Mouse (Mus musculus) embryo, embryonic 11 days (tissue): ENCODE results near the gene Tfip11.
"Not testable (repeated sequence)": the region's sequence is repeated elsewhere in the genome, so short reads cannot be mapped to it uniquely, and the experiment has no call there.

Source experiments
- DNase-seq: peaks from one replicate; pipeline ENCODE4 v3.0.0-alpha.2; 2015

Tfip11 gene

DNA sequence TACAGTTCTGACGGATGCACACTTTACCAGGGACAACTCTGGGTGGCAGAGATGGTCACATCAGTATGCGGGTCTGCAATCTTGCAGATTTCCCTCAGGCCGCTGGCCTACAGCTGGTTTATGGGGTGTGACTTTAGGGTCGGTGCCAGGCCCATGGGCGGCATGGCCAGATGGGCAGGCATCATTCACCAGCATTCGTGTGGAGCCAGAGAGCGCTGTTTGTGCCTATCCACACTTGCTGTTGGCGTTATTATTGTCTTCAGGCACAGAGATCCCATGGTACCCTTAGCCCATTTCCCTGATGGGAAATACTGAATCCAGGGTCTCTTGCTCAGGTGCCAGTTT, 35.6 kb upstream of the Tfip11 start:
- DNase-seq: no peak

DNA sequence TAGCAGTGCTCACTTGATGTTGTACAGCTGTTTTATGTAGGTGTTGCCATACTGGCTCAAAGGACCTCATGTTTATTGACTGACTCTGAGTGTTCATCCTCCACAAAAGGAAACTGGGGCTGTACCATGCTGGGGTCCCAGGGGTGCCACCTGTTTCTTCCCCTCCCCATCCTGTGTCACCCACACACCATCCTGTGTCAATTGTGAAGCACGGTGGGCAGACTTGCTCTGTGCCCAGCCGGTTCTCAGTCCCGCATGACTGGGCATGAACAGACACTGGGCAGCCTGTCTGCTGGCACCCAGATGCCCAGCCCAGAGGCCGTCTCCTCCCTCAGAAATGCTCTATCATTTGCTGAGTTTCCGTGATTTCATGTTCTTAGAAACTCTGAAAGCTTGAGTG, 34.3 kb upstream of the Tfip11 start:
- DNase-seq: no peak

DNA sequence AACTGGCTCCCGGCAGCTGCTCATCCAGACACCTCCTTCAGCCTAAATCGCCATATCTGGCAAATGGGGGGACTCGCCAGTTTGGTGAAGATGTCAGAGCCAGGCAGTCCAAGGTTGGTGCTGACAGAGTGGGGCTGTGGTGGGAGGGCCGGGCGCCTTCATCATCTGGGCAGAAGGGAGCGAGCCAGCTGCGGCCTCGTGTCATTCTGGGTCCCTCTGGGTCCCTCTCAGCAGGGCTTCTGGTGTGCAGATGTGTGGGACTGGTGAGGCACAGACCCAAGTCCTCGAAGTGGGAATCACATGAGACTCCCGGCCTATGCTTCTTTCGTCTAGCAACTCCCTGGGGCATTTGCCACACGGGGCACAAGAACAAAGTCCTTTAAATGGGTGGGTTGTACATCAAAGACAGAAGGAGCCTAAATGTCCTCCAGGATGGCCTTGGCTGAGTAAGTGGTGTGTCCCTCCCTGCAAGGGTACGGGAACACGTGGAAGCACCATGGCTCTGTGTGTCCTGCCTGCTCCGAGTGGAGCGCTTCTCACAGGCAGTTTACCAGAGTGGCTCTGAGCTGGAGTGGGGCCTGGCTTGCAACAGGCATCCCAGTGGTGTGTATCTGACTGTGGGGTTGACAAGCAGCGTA, 33.7 kb upstream of the Tfip11 start:
- DNase-seq: no peak

DNA sequence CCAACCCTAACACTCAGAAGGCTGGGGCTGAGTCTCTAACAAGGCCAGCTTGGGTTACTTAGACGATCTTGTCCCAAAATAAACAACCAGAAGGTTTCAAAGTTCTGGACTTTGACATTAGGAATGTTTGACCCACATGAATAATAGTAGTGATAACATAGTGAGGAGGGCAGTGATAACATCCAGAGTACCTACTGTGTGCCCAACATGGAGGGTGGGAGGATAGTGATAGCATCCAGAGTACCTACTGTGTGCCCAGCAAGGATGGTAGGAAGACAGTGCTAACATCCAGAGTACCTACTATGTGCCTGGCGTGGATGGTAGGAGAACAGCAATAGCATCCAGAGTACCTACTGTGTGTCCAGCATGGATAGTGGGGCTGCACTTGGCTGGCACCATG, 32.4 kb upstream of the Tfip11 start:
- DNase-seq: no peak

DNA sequence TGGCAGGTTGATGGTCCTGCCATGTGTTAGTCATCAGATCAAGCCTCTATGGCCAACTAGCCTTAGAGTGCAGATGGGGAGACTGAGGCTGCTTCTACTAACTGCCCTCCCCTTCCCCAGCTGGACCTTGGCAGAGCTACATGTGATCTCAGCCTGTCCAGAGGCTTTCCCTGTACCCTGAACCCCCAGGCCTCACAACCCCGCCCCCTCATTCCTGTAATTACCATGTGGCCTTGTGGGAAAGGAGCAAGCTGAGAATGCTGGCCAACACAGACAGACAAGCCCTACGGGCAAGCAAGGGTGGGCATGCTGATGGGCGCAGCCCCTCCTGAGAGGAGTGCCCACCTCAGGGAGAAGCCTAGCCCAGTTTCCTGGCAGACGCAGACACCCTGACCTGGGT, 31.5 kb upstream of the Tfip11 start:
- no peak for DNase-seq

DNA sequence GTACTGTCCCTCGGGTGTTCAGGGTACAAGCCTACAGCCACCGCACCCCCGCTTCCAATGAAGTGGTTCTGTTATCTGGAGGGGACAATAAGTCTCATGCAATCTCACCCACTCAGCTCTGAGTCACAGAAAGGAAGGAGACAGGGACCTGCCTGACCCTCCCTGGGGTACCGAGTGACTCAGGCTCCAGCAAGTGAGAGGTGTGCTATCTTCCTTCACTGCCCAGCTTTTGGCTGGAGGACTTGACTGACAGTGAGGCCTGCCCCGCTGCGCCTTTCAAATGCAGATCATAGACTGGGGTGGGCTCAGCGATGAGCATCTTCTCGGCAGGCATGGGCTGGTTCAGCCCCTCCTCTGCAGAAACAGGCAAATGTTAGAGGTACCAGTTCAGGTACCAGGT, 31.0 kb upstream of the Tfip11 start:
- DNase-seq: no peak

DNA sequence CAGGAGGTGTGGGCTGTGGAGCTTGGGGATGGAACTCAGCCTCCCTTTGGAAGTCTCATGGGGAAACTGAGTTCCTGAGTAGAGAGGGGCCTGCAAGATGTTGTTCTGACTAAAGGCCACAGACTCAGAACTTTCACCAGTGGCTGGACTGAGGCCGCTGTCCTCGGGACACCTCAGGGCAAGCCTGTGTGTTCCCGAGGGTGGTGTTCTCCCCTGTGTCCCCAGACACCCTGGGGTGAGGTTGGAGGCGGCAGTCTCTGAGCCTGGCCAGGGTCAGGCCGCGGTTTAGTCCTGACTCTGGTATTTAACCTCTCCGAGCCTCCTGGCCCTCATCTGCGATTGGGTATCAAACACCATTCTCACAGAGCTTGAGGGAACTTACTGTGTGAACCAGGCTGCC, 30.6 kb upstream of the Tfip11 start:
- DNase-seq: no peak

DNA sequence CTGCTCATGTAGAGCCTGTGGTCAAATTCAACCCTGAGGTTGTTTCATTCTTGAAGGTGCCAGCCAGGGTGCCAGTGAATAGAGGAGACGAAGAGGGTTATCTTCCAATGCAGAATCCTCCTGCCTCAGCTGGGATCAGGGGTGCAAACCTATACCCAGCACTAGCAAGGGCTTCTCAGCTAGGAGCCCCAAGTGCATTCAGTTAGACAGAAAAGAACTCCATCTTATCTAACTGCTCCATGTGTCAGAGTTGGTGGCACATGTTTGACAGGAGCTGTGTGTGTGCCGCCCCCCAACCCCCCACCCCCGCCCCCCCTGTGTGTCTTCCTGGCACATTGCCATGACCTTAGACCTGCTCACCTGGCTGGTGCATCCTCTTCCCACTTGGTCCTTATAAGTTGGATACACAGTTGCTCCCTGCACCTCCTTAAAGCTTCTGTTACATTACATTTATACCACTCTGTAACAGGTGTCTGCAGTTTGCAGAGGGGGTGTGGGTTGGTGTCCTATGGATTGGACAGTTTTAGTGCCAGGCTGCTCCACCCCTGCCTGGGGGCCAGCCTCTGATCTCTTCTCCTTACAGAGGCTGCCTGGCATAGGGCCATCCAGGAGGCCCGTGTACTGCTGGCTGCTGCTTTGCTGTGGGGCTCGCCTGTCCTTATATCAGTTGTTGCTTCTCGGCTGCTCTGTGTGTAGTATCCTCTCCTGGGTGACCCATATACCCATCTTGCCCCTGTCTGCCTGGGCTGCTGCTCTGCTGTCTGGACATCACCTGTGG, 29.6 kb upstream of the Tfip11 start:
- DNase-seq: no peak

DNA sequence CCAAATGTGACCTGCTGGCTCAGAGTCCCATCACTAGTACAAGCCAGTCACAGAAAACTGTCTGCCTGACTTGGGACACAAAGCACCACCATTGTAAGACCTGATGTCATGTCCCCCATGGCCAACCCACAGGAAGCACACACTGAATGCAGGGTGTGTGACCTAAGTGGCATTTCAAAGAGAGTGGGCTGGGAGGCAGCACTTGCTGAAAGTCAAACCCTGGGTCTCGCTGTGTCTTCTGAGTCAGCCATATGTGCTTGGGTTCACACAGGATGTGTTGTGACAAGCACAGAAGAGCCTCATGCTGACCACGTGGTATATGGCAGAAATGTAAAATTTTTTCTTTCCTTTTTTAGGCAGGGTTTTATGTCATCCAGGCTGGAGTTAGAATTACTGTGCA, 28.9 kb upstream of the Tfip11 start:
- DNase-seq: no peak

DNA sequence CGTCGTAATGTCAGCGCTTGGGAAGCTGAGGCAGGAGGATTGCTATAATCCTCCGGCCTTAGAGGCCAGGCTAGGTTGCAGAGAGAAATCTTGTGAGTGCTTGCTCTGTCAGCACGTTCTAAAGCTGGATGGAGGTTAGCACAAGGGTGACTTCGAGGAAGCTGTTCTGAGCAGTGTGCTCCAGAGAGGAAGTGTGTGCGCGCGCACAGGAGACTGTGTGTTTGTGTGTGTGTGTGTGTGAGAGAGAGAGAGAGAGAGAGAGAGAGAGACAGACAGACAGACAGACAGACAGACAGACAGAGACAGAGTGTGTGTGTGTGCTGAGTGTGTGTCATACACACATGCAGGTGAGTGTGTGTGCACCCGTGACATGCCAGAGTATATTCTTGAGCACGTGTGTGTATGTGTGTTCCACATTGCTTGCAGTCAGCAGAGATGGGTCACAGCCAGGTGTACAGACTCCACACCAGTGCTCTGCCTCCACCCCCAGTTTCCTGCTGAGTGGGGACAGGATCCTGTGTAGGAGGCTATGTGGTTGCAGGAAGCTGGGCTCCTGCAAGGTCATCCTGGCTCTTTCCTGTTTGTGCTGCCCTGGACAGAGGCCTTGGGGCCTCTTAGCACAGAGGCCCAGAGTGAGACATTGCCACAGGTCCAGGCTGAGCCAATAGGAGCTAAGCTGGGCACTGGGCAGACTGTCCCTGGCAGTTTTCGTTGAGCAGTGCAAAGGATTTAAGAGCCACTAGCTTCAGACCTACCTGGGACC, 27.8 kb upstream of the Tfip11 start:
- DNase-seq: no peak

DNA sequence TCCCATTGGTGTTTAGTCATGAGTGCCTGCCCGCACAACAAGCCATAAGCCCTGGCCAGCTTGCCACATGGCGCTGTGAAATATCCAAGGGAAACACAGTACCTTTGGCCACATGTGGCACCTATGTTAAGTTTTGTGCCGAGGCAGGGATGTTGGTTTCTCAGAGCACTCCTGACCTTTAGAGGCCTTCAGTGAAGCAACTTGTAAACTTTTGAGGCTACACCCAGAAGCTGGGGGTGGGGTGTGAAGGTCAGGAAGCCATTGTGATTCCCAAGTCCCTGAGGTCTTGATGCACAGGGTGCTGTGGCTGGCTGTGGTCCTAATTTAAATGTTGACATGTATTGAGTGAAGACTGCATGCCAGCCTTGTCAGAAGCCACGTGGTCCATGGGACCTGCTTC, 26.8 kb upstream of the Tfip11 start:
- no peak for DNase-seq

DNA sequence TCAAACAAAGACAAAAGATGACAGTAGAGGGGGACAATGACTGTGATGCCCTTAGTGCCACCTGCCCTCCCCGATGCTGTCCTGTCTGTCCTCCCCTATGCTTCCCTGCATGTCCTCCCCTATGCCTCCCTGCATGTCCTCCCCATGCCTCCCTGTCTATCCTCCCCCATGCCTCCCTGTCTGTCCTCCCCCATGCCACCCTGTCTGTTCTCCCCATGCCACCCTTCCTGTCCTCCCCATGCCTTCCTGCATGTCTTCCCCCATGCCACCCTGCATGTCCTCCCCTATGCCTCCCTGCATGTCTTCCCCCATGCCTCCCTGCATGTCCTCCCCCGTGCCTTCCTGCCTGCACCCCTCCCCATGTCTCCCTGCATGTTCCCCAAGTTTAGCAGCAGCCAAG, 26.0 kb upstream of the Tfip11 start:
- DNase-seq: no peak

DNA sequence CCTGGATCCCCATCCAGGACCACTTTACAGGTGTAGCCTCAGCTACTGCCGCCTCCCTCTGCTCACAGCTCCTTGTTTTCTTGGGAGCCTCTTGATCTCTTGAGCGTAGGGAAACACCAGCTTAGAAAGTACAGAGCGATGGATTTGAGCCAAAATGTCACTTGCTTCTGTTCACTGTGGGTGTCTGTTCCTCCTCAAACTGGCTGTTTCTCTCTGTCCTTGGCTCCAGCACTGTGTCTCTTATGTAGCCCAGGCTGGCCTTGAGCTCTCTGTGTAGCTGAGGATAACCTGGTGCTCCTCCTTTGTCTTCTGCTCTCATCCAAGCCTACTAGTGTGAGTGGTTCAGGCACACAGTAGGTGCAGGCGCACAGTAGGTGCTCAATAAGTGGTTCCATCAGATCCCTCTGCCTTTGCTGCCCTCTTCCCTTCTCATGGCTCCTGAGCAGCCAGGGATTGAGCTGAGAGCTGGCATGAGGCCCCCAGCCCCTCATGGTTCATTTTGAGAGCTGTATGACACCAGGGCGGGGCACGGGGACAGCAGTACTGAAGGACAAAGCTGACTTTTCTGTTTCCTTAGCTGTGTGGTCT, 25.3 kb upstream of the Tfip11 start:
- no peak for DNase-seq

DNA sequence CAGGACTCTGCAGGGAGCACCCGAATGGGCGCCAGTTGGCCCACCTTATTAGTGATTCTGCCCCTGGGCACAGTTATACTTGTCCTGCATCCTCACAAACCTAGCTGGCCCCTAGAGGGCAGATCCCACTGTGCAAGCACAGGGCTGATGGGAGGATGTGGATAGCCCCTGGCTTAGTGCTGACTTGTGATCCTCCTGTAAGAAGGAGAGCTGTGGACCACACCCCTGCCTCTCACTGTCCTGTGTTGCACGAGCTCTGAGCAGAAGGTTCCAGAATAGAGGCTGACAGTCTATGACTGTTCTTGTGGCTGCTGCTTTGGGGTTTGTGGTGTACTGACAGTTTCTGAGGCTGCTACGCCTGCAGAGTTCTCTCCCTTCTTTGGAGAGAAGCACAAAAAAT, 24.5 kb upstream of the Tfip11 start:
- DNase-seq: no peak

DNA sequence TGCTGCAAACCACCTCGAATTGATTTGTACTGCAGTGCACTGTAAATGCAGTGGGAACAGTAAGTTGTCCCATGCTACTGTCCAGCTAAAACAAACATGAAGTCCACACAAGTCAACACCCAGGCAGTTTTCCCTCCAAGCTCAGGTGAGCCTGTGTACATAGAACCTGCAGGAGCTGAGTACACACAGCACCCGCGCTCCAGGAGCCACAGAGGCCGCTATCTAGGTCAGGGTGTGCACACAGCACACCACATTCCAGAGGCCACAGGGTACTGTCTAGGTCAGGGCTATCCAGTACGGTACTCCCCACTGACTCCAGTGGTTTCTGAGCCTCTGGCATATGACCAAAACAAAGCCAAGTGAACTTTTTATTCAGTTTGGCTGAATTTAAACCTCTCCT, 23.8 kb upstream of the Tfip11 start:
- no peak for DNase-seq

DNA sequence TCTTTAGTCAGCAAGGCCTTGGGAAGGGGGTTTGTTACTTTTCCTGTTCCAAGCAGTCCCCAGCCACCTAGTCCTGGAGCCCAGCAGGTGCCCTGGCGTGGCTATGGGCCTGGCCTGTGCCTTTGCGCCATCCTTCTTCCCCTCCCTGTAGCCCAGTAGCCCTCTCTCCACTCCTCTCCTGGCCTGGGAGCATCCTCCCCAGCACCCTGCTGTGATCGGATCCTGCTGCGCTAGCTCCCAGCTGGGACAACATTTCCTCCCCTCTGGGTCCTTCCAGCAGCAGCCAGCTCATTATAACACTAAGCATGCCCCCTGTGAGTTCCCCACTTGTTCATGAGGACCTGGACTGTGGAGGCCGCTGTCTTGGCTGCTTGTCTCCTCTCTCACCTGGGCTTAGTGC, 20.3 kb upstream of the Tfip11 start:
- no peak for DNase-seq

DNA sequence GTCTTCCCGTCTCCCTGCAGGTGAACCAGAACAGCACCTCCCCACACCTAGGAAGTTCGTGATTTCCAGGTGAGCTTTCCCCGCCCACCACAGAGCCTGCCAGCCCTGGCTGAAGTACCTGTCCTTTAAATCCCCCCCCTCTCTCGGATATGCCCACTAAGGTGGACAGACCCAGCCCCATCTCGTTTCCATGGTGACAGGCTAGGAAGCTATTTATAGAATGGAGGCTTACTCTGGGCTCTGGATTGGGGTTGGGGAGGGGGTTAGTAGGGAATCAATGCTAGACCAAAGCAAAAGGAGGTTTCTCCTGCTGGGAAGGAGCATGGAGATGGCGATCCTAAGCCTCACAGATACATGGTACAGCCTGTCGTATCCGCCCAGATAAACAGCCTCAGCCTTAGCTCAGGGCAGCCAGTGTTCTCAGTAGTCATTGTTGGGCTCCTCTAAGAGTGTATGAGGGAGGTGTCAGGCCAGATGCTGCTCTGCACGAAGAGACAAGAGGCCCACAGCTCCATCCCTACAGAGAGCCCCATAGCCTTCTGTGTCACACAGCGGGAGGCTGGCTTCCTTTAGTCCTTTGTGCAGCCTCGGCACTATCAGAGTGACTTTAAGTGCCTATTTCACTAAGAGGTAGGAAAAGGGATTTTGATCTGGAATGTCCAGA, 12.8 kb upstream of the Tfip11 start:
- DNase-seq: no peak

DNA sequence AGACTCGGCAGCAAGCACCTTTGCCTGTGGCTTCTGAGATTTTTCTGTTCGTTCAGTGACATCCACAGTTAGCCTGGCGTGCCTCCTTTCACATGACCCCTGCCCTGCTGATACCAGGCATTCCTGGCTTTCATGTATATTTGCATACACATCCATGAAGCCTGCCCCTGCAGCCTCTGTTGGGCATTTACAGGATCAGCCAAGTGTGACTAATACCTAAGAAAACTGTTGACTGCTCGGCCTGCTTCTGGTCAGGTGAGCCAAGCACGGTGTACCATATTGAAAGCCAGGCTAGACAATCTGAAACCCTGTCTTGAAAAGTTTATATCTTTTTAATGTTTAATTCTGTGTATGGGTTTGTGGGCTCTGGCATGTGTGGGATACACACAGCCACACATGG, 9.7 kb upstream of the Tfip11 start:
- no peak for DNase-seq

DNA sequence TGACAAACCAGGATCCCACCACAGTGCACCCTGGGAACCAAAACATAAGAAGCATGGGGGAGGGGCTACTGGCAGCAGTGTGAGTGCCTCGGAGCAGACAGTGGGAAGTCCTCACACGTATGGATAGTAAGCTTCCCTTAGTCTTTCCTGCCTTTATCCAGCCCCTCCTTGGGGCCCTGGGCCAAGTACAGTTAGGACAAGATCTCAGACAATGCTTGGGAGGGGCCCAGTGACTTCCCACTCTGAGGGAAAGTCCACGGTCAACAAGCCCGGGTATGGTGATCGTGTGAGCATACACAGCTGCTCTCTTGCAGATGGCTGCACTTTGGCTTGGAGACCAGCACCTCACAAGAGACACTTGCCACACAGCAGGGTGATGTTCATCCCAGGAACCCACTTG, 8.8 kb upstream of the Tfip11 start:
- no peak for DNase-seq

DNA sequence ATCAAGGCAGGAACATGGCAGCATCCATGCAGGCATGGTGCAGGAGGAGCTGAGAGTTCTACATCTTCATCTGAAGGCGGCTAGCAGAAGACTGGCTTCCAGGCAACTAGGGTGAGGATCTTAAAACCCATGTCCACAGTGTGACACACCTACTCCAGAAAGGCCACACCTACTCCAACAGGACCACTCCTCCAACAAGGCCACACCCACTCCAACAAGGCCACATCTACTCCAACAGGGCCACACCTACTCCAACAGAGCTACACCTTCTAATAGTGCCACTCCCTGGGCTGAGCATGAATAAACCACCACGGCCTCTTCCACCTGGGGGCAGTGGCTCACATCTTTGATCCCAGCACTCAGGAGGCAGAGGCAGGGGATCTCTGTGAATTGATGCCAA, 6.8 kb upstream of the Tfip11 start:
- not testable (repeated sequence) for DNase-seq

DNA sequence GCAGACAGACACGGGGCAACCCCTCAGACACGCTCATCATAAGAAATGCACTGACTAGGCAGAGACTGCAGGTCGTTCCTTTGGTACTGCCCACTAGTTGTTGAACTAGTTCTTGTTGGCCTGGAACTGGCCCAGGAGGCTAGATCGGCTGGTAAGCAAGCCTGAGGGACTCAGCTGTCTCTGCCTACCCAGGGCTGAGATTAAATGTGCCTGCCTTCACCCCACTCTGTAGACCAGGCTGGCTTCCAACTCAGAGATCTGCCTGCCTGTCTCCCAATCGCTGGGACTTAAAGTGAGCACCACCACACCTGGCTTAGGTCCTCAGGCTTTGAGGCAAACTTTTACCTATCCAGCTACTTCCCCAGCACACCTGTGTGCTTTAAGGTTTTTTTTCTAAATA, 5.8 kb upstream of the Tfip11 start:
- DNase-seq: no peak

DNA sequence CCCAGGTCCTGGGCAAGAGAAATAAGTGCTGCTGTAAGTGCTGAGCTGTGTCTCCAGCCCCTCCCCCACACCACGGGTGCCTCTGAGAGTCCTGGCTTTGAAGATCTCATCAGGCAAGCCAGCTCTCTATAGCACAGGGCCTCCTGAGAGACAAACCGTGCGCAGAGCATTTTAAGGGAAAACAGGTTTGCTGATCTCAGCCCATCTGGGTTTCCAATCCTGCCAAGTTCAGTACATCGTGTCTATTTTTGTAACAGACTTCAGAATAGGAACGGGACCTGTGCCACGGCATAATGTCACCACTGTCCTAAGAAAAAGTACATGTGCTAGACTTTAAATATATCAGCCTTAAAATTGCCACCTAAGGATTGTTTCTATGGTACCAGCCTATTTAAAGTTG, 5.2 kb upstream of the Tfip11 start:
- no peak for DNase-seq

DNA sequence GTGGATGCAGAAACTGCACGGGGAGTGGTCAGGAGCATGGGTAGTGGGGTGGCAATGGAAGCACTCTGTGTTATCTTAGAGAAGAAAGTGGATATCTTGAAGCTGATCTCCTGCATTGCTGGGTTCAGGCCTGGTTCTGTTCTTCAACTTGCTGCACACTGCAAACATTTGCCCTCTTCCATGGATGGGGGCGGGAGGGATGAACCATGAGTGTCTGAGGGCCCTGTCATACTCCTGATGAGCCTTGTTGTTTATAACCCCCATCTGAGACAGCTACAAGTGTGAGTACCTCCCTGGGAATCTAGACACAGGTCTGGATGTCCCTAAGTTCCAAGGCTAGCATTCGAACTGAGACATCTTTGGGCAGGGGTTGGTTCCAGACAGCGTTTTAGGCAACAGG, 4.8 kb upstream of the Tfip11 start:
- DNase-seq: no peak
